Mouse (Mus musculus): Measurements from ENCODE around the gene Rnf138rt1.

The Rnf138rt1 gene

DNA sequence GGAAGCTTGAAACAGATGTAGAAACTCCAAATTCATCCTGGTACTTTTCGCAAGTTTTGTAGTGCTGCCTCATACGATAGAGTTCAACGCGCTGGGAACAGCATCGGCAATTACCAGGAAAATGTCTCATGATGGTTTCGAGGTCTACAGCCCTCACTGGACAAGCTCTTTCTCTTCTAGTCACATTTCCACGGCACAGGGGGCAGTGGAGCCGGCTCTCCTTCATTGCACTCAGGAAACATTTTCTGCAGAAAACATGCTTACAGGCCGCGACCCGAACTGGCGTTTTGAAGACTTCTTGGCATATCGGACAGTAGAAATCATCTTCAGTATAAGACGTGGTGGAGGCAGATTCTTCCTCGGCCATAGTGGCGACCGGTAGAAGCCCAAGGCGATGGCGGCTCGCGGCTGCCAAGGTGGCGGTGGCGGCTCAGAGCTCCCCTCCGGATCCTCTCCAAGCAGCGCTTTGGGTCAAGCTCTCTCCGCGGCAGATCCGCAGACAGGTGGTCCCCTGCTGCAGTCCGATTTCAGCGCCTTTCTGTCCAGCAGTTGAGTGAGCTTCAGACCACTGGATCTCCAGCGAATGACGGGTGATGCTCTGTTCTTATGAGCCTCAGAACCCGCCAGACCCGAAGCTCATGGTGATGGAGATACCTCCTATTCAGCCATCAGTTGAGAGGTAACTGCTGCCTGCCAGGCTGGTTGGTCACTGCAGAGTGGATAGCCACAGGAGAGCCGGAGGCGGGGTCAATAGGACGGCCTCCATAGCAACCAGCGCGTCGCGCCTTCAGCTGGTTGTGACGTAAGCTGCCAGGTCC is at the start of gene Rnf138rt1:
TSS of gene Rnf138rt1 (minus strand) at position 713 of the 818 bp plus-strand sequence.
- no peak for DNase-seq (ENCODE audit: extremely low read depth, low read depth)

GRCm38 (mm10) chrX:163807270-163807669 is 46.1 kb upstream of the Rnf138rt1 start:
- DNase-seq (ENCODE audit: extremely low read depth, low read depth) = no peak

GRCm38 (mm10) chrX:163766290-163766689 is 5.2 kb upstream of the Rnf138rt1 start:
- DNase-seq (ENCODE audit: extremely low read depth, low read depth) = no peak

GRCm38 (mm10) chrX:163761435-163761828 is 303 bp upstream of the Rnf138rt1 start:
- DNase-seq (ENCODE audit: extremely low read depth, low read depth) = no peak

DNA sequence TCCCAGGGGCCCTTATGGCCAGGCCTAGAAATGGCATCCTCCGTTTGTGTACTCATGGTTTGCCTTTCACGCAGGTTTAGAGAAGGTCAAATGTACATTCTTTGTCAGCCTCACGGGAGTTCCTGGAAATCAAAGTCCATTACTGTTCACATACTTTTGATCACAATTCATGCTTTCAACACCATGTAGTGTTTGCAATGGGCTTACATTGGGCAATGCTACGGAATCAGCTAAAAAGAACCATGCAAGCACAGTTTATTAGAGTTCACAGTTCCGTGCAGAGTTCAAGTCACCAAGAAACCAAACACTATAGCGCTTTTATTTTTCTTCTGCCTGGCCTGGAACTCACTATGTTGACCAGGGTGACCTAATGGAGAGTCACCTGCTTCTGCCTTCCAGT is 15.1 kb downstream of the Rnf138rt1 start:
- DNase-seq (ENCODE audit: extremely low read depth, low read depth) = no peak

- DNase-seq (ENCODE audit: extremely low read depth, low read depth) = peak; percentile 43
Measured at GRCm38 (mm10) chrX:163743896-163744295, 17.2 kb downstream of the Rnf138rt1 start.

- DNase-seq (ENCODE audit: extremely low read depth, low read depth) = no peak
Measured at GRCm38 (mm10) chrX:163738904-163739303, 22.2 kb downstream of the Rnf138rt1 start.

- DNase-seq (ENCODE audit: extremely low read depth, low read depth) = no peak
Measured at GRCm38 (mm10) chrX:163734145-163734544, 27.0 kb downstream of the Rnf138rt1 start.

- DNase-seq (ENCODE audit: extremely low read depth, low read depth) = no peak
Measured at GRCm38 (mm10) chrX:163723630-163724029, 37.5 kb downstream of the Rnf138rt1 start.

GRCm38 (mm10) chrX:163722785-163723577 is 38.1 kb downstream of the Rnf138rt1 start:
- DNase-seq (ENCODE audit: extremely low read depth, low read depth) = no peak

- DNase-seq (ENCODE audit: extremely low read depth, low read depth) = no peak
Measured at GRCm38 (mm10) chrX:163720597-163720996, 40.5 kb downstream of the Rnf138rt1 start.

All from MEL-GATA-1-ER (cell line).